Mouse (Mus musculus): ENCODE measurements at regions not wholly inside any gene's neighbourhood (a gene's known extent, or its start where the extent isn't known, plus 50 kb on each side); places are given as distances from the start of the nearest gene placed in this dataset.

GRCm38 (mm10) chr12:54272696-54273095, 69.0 kb upstream of the Egln3 start:
- TF ChIP-seq POLR2A (IDR thresholded peaks at IDR 0.05; ENCODE audit: borderline replicate concordance, control insufficient read depth, low read depth, low read length) (no peak), CTCF (IDR thresholded peaks at IDR 0.05; ENCODE audit: control insufficient read depth, insufficient read depth, low read length) (no peak)
